Mouse (Mus musculus): Measurements from ENCODE around the gene Apex2.

The Apex2 gene

GRCm38 (mm10) chrX:150589696-150590095, at the start of gene Apex2:
Gene Apex2 (minus strand): TSS chrX:150589868.
- no peak for DNase-seq (ENCODE audit: low spot score)

- peak; percentile 6 for DNase-seq (ENCODE audit: low spot score)
These were observed 46.8 kb upstream of the Apex2 start for GRCm38 (mm10) chrX:150636421-150636820.

GRCm38 (mm10) chrX:150598882-150599281, 9.2 kb upstream of the Apex2 start:
- no peak for DNase-seq (ENCODE audit: low spot score)

- DNase-seq (ENCODE audit: low spot score): peak; percentile 44
These were observed 5.5 kb upstream of the Apex2 start for GRCm38 (mm10) chrX:150595016-150595760.

- DNase-seq (ENCODE audit: low spot score): no peak
These were observed 4.5 kb upstream of the Apex2 start for GRCm38 (mm10) chrX:150594176-150594575.

- DNase-seq (ENCODE audit: low spot score): no peak
These were observed 3.8 kb upstream of the Apex2 start for GRCm38 (mm10) chrX:150593266-150594035.

- peak; percentile 65 for DNase-seq (ENCODE audit: low spot score)
These were observed 1.5 kb downstream of the Apex2 start, which contains the start of gene Pfkfb1 for GRCm38 (mm10) chrX:150588023-150588764. Gene Pfkfb1 (plus strand): TSS chrX:150588229.

GRCm38 (mm10) chrX:150585116-150585515, 4.6 kb downstream of the Apex2 start:
- DNase-seq (ENCODE audit: low spot score): no peak

GRCm38 (mm10) chrX:150581921-150582320, 7.7 kb downstream of the Apex2 start:
- DNase-seq (ENCODE audit: low spot score): no peak

- peak; percentile 77 for DNase-seq (ENCODE audit: low spot score)
These were observed 24.9 kb downstream of the Apex2 start for GRCm38 (mm10) chrX:150564644-150565357.

- DNase-seq (ENCODE audit: low spot score): no peak
These were observed 35.6 kb downstream of the Apex2 start for GRCm38 (mm10) chrX:150554032-150554431.

GRCm38 (mm10) chrX:150551986-150552385, 37.7 kb downstream of the Apex2 start:
- DNase-seq (ENCODE audit: low spot score): no peak

- DNase-seq (ENCODE audit: low spot score): peak; percentile 88
These were observed 40.0 kb downstream of the Apex2 start for GRCm38 (mm10) chrX:150549639-150550038.

- no peak for DNase-seq (ENCODE audit: low spot score)
These were observed 42.4 kb downstream of the Apex2 start, which contains the start of gene Alas2 for GRCm38 (mm10) chrX:150547239-150547638. Gene Alas2 (plus strand): TSS chrX:150547375.

GRCm38 (mm10) chrX:150541684-150542083, 48.0 kb downstream of the Apex2 start:
- no peak for DNase-seq (ENCODE audit: low spot score)

GRCm38 (mm10) chrX:150540111-150540510, 49.6 kb downstream of the Apex2 start:
- DNase-seq (ENCODE audit: low spot score): no peak

GRCm38 (mm10) chrX:150516477-150516876, 73.2 kb downstream of the Apex2 start:
- no peak for DNase-seq (ENCODE audit: low spot score)

GRCm38 (mm10) chrX:150516015-150516414, 73.7 kb downstream of the Apex2 start:
- DNase-seq (ENCODE audit: low spot score): peak; percentile 57

- DNase-seq (ENCODE audit: low spot score): no peak
These were observed 75.5 kb downstream of the Apex2 start for GRCm38 (mm10) chrX:150514127-150514526.

- no peak for DNase-seq (ENCODE audit: low spot score)
These were observed 78.4 kb downstream of the Apex2 start for GRCm38 (mm10) chrX:150511274-150511673.

GRCm38 (mm10) chrX:150510631-150511030, 79.0 kb downstream of the Apex2 start:
- DNase-seq (ENCODE audit: low spot score): peak; percentile 72

- no peak for DNase-seq (ENCODE audit: low spot score)
These were observed 81.0 kb downstream of the Apex2 start for GRCm38 (mm10) chrX:150508696-150509095.

All from c-Kit-positive CD71-positive TER-119-positive erythroid progenitor cells, embryonic 14.5 days (primary cell).